Mouse (Mus musculus): ENCODE results near the gene Galntl5.
"Not testable (repeated sequence)": the region's sequence is repeated elsewhere in the genome, so short reads cannot be mapped to it uniquely, and the experiment has no call there.

Gene Galntl5

GRCm38 (mm10) chr5:25211872-25212271 is 30.6 kb downstream of the Galntl5 start:
- DNase-seq = peak; percentile 48

- not testable (repeated sequence) for DNase-seq
Measured at GRCm38 (mm10) chr5:25213216-25213615, 32.0 kb downstream of the Galntl5 start.

- no peak for DNase-seq
Measured at GRCm38 (mm10) chr5:25215006-25215405, 33.7 kb downstream of the Galntl5 start.

DNA sequence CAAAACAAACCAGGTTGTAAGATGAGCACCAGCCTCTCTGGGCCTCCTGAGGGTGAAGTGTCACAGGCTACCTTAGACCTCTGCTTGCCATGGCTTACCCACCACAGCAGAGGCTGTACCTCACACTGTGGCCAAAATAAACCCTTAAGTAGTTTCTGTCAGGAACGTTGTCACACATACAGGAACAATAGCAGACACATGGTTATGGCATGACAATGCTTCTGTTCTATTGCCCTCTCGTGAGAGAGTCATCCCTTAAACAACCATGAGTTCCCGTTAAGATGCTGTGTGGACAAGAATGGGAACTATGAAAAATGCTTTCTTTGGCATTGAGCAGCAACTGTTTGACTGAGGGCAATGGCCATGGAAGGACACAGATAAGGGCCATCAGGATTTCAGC is 40.3 kb downstream of the Galntl5 start, which contains the start of gene Galnt11:
Galnt11 (plus strand) TSS at position 301 of the 400 bp plus-strand sequence.
- peak; percentile 57 for DNase-seq

- DNase-seq = peak; percentile 99
Measured at GRCm38 (mm10) chr5:25222752-25223702, 41.8 kb downstream of the Galntl5 start, which contains the start of gene E130116L18Rik. E130116L18Rik (minus strand) TSS chr5:25223153.

DNA sequence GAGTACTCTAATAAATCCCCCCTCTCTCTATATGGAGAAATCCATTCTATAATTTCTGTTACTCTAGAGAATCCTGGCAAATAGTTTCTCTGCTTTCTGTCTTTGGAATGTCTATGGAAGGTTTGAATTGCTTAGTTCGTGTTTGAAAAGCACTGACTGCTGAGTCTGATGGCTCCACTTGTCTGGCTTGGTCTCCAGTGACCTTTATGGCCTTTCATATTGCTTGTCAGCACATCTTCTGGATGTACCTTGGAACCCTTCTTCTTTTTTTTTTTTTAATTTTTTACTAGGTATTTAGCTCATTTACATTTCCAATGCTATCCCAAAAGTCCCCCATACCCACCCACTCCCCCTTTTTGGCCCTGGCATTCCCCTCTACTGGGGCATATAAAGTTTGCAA is 43.1 kb downstream of the Galntl5 start:
- DNase-seq = not testable (repeated sequence)

DNA sequence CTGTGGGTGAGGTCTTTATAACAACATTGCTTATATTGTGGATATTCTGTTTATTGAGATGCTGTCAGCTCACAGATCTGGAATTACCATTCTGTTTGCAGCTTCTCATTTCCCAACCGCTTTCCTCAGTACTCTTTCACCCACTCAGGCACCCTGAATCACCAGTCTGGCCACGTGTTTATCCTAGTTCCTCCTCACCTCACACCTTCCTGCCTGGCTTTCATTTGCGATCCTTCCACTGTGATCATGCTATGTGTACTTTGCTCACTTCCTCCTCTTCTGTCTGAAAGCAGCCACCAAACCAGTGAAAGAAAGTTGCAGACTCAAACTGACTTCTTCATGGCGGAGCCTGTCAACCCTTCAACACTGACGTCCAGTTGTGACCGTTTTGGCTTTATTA is 61.8 kb downstream of the Galntl5 start:
- DNase-seq = peak; percentile 44

DNA sequence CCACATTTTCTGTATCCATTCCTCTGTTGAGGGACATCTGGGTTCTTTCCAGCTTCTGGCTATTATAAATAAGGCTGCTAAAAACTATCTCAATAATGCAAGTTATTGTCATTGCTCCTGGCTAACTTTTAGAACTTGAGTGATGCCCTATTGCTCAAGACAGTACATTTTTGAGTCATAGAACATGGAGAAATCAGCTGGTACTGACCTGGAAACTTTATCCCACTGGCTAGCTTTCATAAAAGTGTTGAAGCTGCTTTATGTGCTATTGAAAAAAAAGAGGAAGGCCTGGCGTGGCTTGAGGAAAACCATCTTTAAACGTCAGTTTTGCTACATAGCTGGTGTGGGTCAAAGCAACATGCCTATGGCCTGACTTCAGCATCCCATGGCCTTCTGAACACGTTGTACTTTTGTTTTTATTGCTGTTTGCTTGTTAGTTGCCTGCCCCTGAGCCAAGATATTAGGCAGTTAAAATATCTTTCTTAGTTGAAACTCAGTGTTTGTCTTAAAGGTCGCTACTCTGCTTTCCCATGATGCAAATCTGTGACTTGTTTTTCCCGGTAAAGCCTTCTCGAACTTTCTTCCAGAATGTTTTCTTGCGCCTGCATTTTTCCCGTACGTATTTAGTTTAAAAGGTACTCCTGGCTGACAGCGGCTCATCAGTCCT is 64.7 kb downstream of the Galntl5 start:
- peak; percentile 34 for DNase-seq

DNA sequence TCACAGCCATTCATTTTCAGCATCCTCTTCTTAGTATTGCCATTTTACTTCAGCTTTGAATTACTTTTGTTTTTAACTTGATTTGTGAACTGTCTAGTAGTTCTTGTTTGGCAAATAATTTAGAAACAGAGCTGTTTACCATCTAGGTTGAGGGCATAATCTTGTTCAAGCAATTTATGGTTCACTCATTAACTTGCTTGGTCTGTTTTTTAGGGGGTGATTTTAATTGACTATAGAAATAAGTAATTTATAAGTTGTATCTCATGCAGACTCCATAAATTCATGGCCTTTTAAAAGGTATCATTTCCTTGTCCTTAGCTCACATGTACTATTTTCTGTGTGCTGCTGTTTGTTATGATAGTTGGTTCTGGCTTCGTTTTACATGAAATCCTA is 65.2 kb downstream of the Galntl5 start:
- DNase-seq = peak; percentile 2

GRCm38 (mm10) chr5:25247036-25247435 is 65.8 kb downstream of the Galntl5 start:
- DNase-seq = peak; percentile 59

DNA sequence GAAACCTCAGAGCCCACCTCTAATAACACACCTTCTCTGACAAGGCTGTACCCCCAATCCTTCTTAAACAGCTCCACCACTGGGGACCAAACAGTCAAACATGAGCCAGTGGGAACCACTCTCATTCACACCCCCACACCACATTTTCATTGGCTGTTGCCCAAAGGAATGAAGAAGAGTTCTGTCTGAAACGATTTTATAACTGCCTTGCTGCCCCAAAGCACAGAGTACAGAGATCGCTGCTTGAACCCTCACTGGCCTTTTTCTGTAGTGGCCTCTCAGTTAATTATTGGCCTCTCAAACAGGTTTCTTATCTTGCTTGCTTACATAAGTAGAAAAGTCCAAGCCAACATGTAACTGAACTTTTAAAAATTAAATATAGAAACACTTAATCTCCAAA is 71.2 kb downstream of the Galntl5 start:
- DNase-seq = no peak

GRCm38 (mm10) chr5:25252825-25253544 is 71.7 kb downstream of the Galntl5 start:
- no peak for DNase-seq

GRCm38 (mm10) chr5:25254491-25254890 is 73.2 kb downstream of the Galntl5 start:
- no peak for DNase-seq

DNA sequence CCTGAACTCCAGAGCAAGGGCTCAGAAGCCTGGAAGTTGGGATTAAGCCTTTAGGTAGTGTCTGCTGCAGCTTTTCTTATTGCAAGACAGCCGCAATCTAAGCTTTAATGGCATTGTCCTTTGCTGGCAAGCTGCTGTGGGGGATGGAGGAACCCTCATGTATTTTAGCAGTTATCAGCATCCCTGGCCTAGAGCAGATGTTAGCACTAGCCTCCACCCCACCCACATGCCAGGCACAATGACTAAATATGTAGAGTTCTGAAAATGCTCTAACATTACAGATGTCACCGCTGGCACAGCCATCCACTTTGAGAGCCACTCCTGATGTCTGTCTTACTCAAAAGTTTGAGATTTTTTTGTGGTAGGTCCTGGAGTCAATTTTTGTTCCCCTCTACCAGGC is 75.4 kb downstream of the Galntl5 start:
- peak; percentile 9 for DNase-seq

DNA sequence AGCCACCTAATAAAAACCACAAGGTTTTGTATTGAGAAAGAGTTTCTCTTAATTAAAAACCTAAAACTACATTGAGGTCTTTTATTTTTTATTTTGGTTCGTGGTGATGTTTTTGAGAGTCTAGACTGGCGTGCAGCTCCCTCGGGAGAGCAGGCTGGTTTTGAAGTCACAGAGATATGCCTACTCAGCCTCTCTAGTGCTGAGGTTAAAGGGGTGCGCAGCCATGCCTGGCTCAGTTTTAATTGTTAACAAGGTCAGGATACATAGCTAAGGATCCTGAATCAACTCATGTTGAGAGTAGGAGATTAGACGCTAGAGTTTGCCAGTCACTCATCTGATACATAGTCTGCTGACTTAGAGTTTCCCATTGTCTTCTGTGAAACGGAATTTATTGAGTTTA is 80.2 kb downstream of the Galntl5 start:
- peak; percentile 56 for DNase-seq

DNA sequence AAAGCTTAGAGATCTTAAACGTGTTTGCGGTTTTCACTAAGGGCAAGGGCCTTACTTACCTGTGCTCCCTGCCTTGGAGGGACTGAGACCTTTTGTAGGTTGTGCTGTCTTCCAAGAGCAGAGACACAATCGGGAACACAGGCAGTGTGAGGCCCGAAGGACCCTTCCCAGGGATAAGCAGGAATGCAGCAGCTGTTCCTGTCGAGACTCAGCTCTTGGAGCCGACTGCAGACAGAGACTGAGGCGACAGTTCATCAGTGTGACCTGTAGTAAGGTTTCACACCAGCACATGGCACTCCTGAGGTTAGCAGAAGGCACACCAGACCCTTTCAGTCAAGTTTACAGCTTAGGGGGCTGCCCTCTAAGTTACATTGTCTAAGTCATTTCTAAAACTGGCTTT is 81.0 kb downstream of the Galntl5 start:
- DNase-seq = peak; percentile 78

- peak; percentile 69 for DNase-seq
Measured at GRCm38 (mm10) chr5:25268258-25268888, 87.1 kb downstream of the Galntl5 start.

All from heart, adult 11 months (tissue).